Mouse (Mus musculus) lung, postnatal 14 days (tissue): ENCODE measurements around the gene Hmgcr.

Source experiments
- DNase-seq: peaks from one replicate; pipeline ENCODE4 v3.0.0; 2021

Hmgcr gene

DNA sequence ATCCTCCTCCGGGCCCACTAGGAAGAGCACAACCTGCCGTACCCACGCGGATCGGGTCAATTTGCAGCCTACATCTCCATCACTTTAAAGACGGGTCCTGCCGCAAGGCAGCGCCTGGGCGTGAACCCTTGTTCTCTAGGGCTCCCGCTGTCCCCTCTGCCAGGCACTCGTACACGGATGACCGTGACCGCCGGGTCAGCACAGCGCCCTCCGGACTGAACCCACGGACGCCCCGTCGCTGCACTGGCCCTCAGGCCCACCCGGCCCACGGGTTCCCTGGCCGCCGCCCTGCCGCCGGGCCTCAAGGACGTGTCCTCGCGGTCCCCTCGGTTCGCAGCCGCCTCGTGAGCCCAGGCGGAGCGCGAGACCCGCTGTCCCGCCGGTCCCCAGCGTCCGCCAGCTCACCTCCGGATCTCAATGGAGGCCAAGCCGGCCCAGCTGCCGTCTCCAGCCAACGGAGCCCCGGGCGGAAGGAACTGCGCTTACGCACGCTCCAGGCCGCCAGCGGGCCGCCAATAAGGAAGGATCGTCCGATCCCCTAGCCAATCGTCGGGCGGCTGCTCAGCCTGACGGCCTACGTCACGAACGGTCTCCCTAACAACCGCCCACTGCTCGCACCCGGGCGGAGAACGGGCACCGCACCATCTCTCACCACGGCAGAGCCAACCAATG lies at the start of gene Hmgcr:
TSS of gene Hmgcr (minus strand) at position 531 of the 672 bp plus-strand sequence.
- peak; percentile 98 for DNase-seq

DNA sequence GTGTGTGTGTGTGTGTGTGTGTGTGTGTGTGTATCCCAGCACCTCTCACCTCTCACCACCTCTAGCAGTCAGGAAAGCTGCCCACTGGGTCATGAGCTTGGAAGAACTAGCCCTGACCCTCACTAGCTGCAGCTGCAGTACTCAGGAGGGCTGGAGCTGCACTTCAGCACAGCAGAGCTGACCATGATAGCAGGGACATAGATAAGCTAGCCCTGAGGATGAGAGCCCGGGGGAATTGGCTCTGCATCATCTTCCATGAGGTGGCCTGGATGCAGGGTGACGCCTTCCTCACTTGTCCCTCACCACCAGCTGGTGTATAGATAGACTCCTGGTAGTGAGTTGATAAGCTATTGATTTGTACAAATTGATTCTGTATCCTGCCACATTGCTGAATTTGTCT lies 49.3 kb upstream of the Hmgcr start:
- DNase-seq: no peak

DNA sequence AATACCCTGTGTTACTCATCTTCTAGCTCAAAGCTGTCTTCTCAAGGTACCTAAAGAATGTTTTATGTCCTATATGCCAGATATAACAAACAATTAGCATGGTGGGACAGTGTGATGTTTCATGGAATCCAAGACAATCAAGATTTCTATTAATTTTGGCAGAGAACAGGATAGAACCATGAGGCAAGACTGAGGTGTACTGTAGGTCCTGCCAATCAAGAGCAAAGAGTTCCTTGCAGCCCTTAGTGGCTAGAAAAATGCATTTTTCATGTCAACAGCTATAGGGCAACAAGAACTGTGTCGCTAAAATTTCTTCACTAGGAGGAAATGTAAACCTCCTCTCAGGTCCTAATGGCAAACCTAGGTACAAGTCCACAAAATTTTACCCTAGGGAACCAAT lies 47.1 kb upstream of the Hmgcr start:
- DNase-seq: no peak

DNA sequence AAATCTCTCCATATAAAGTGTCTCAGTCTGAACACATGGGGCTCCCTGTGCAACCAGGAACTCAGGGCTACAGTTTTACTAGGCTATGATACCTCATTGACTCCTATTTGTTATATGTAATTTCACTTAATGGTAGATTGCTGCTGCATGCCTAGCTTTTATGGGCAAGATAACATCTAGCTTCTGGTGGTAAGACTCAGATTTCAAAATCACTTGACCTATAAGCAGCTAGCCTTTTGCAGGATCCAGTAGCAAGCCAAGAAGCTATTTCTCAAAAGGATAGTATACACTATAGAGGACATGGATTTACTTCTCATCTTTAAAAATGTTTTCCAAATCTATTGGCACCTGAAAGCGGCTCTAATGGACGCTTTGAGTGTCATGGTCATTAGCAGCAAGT lies 45.6 kb upstream of the Hmgcr start:
- no peak for DNase-seq

- DNase-seq: no peak
Measured at GRCm38 (mm10) chr13:96709269-96710233, 38.8 kb upstream of the Hmgcr start.

GRCm38 (mm10) chr13:96702567-96703278 lies 32.0 kb upstream of the Hmgcr start:
- no peak for DNase-seq

DNA sequence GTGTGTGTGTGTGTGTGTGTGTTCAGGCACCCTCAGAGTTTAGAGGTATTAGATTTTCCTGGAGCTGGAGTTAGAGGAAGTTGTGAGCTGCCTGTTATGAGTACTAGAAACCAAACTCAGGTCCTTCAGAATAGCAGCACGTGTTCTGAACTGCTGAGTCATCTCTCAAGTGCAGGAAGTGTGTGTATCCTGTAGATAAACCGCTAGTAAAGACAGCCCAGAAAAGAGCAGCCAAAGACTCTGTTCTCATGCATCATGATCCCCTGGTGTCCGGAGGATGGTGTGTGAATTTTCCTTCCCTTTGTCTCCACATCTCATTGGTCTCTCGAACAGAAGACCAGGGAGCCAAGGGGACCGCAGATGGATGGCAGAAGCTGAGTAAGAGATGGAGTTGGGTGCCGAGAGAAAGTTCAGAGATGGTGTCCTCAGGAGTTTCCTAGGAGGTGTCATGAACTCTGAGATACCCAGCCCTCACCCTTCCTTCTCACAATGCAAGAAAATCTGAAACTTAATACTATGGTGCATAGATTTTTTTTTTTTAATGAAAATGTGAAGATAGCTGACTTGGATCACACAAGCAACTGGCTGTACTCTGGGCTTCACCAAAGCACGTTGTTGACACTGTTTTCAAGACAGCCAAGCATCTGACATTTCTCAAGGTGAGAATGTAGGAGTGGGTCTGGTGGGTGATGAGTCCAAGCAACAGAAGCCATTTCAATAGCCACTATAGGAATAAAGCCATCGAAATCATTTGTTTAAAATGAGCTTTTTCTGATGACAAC lies 27.3 kb upstream of the Hmgcr start:
- DNase-seq: peak; percentile 7

GRCm38 (mm10) chr13:96695428-96695827 lies 24.7 kb upstream of the Hmgcr start:
- no peak for DNase-seq

DNA sequence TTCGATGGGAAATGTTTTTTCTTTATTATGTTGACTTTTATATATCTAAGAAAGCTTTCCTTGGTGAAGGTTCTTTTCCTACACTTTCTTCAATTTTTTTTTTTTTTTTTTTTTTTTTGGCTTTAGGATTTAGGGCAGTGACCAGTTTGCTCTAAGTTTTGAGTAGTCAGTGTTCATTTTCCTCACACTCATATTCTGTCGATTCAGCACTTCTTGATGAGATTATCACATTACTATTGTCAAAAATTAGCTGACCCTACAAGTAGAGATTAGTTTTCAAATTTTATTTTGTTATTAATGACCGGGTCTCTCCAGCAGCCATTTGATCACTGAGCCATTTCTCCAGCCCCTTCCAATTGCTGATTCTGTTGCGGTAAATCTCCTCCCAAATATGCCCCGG lies 19.2 kb upstream of the Hmgcr start:
- DNase-seq: no peak

DNA sequence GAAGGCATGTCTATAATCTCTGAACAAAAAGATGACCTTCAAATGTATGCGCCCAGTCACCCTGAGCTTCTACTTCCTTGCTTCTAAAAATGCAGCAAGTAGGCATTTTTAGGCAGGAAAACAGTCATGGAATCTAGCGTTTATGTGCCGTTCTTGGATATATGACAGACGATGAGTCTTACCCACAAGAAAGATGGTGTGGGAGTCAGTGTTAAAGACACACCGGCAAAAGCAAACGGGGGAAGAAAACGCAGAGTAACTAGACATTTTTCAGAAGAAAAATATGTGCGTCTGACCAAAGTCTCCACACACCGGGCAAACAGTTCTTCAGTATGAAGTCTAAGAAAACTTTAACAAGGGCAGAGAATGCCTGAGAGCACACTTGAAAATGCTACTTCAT lies 16.5 kb upstream of the Hmgcr start:
- no peak for DNase-seq

- no peak for DNase-seq
Measured at GRCm38 (mm10) chr13:96684779-96685178, 14.0 kb upstream of the Hmgcr start.

GRCm38 (mm10) chr13:96681088-96681620 lies 10.4 kb upstream of the Hmgcr start:
- DNase-seq: no peak

- DNase-seq: no peak
Measured at GRCm38 (mm10) chr13:96680163-96681087, 9.7 kb upstream of the Hmgcr start.

GRCm38 (mm10) chr13:96678616-96679015 lies 7.9 kb upstream of the Hmgcr start:
- no peak for DNase-seq

- DNase-seq: no peak
Measured at GRCm38 (mm10) chr13:96677071-96677470, 6.3 kb upstream of the Hmgcr start.

DNA sequence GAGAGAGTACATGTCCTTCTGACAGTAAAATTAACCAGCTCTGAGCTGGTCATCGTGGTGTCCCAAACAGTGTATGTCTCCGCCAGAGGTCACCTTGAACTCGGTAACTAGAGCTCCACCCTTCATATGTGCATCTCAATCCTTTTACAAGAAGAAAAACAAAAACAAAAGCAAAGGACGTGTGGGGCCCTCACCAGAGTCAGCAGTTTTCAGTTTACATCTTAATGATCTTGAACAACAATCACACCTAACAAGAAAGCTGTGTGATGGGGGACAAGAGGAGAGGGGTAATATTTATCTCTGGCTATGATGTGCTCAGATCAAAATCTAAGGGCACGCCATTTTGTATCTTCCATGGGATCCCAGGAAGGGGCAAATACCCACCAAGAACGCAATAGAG lies 5.0 kb upstream of the Hmgcr start:
- no peak for DNase-seq

- no peak for DNase-seq
Measured at GRCm38 (mm10) chr13:96673817-96674216, 3.1 kb upstream of the Hmgcr start.

DNA sequence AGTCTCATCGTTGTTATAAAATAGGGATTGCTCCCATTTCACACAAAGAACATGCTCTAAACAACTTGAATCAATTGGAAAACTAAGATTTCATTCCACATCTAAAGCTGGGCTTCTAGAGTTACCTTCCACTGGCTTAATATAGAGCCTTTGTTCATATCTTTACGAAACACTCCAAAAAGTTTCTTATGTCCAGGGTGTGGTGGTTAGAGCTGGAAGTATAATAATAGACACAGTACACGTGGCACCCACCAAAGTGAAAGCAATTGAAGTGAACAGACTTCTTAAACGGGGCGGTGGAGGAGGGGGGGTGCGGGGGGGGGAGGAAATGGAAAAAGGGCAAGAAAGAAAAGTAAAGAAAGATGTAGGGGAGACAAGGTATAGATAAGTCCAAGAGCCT lies 1.5 kb upstream of the Hmgcr start:
- no peak for DNase-seq

DNA sequence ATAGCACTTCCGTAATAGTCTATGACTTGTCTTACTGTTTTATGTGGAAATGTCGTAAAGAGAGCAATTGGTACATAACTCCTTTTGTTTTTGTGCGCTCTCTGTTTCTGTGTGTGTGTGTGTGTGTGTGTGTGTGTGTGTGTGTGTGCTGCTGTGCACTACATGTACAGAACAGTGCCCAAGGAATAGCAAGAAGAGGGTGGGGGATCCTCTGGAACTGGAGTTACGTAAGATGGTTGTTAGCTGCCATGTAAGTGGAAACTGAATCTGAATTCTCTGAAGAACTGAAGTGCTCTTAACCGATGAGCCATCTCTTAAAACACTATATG lies 1.1 kb upstream of the Hmgcr start:
- no peak for DNase-seq

DNA sequence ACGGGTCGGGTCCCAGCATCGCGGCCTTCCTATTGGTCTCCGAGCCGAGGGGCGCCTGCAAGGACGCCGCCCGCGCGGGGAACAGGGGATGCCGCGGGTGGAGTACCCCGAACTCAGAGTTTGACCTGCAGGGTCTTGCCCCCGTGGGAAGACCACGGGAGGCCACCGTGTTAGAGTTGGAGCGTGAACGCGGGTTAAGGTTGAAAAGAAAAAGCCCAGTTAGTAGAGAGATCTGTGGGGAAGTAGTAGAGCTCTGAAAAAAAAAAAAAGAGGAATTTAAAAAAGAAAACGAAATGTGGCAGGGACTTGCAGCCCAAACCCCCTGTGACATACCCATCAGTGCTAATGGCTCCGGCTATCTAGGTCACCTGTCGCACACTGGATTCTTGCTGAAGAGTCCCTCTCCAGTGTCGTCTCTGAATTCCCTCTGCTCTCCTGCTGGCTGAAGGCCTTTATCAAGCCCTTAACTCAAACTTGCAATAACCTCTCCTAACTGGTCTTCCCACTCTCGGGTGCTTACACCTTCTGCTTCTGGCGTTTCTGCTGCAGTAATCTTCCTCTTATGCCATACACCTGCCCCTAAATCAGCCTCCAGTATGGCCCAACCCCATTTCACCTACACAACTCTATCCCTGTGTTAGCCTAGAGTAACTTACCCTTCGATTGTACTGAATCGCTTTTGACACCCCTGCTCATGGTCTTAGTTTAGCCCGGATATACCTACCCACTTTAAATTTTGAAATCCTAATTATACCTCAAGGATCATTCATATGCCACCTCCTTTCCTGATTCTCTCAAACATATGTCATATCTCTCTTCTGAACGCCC lies 556 bp upstream of the Hmgcr start:
- DNase-seq: no peak

- no peak for DNase-seq
Measured at GRCm38 (mm10) chr13:96670019-96670405, 724 bp downstream of the Hmgcr start.
